Mouse (Mus musculus) cerebellum, adult 2 months (tissue): ENCODE data around the gene Bloc1s2.

Experiments used
- CTCF ChIP-seq: fragments of 200-500 bp; IDR thresholded peaks from 2 replicates; pipeline ENCODE4 v1.5.1; 2011; ENCODE audit warnings: low read depth, mild to moderate bottlenecking, control low read depth, low read length, moderate library complexity, borderline replicate concordance; ENCODE audit not compliant: insufficient read depth
- POLR2A ChIP-seq: fragments of 200-500 bp; IDR thresholded peaks from 2 replicates; pipeline ENCODE4 v1.6.1; 2011; ENCODE audit warnings: low read length, control low read depth, borderline replicate concordance; ENCODE audit not compliant: insufficient read depth

- TF ChIP-seq CTCF: no peak
- no peak for TF ChIP-seq POLR2A
Measured at GRCm38 (mm10) chr19:44132917-44133316, 13.3 kb downstream of the Bloc1s2 start.
